Mouse (Mus musculus) small intestine, adult 2 months (tissue): ENCODE measurements around the gene Axl. TPM values are rescaled to one million over a fixed set of nuclear protein-coding genes. Genes with fewer than 3 reads are reported as not detected.

Source experiments
- H3K27ac ChIP-seq: fragments of 200-500 bp; 2 replicates; pipeline ENCODE4 v1.5.1; 2012; ENCODE audit warnings: low read depth, low read length, control low read depth, inconsistent platforms; ENCODE audit not compliant: insufficient read depth
- H3K27me3 ChIP-seq: fragments of 200-500 bp; 2 replicates; pipeline ENCODE4 v1.6.1; 2012; ENCODE audit warnings: mild to moderate bottlenecking, moderate library complexity, low read length, inconsistent platforms; ENCODE audit not compliant: control insufficient read depth, insufficient read depth
- H3K36me3 ChIP-seq: fragments of 200-500 bp; 2 replicates; pipeline ENCODE4 v1.6.1; 2012; ENCODE audit warnings: mild to moderate bottlenecking, low read length, control low read depth, inconsistent platforms; ENCODE audit not compliant: control insufficient read depth, insufficient read depth
- H3K4me1 ChIP-seq: fragments of 200-500 bp; 2 replicates; pipeline ENCODE4 v1.6.1; 2012; ENCODE audit warnings: low read length, inconsistent platforms, mixed read lengths; ENCODE audit not compliant: control insufficient read depth, insufficient read depth, insufficient read length
- H3K4me3 ChIP-seq: fragments of 200-500 bp; 2 replicates; pipeline ENCODE4 v1.5.1; 2012; ENCODE audit warnings: low read depth, mild to moderate bottlenecking, control low read depth, inconsistent platforms, low read length, moderate library complexity
- CTCF ChIP-seq: fragments of 200-500 bp; IDR thresholded peaks from 2 replicates; pipeline ENCODE4 v1.5.1; 2012; ENCODE audit warnings: low read depth, mild to moderate bottlenecking, control low read depth, inconsistent platforms, low read length, moderate library complexity, mixed read lengths; ENCODE audit not compliant: insufficient replicate concordance, insufficient read length; ENCODE audit errors: extremely low read depth
- POLR2A ChIP-seq: fragments of 200-500 bp; IDR thresholded peaks from 2 replicates; pipeline ENCODE4 v1.6.1; 2012; ENCODE audit warnings: low read depth, mild to moderate bottlenecking, control low read depth, inconsistent platforms, low read length, moderate library complexity
- WGBS: fragments of 180-500 bp; shearing (Covaris S2); methylation state at CpG from one replicate; pipeline ENCODE4 v1.1.7; 2018; 5-methylcytosine and 5-hydroxymethylcytosine counted together
- polyA plus RNA-seq: library from polyadenylated mRNA; depleted of rRNA; stranded (reverse); fragments of >200 nt; gene quantifications from 2 replicates; pipeline ENCODE4 v1.2.3, GENCODE M21; 2012

Axl gene
- polyA plus RNA-seq, 1 experiment = 14.4 TPM

GRCm38 (mm10) chr7:25718788-25719417 is 69.6 kb downstream of the Axl start, which contains the start of gene Ccdc97:
Ccdc97 (minus strand) TSS chr7:25719088.
- H3K27me3 ChIP-seq = no peaks in the 10 kb centered on the region
- H3K4me3 ChIP-seq = peak within 1 kb of the TSS; percentile 90
- H3K27ac ChIP-seq = peak within 1 kb of the TSS; percentile 93
- 3% methylated on average over 32 of the region's 32 CpGs for WGBS
- peak; percentile 84; the same call in 1 of the 2 replicates for TF ChIP-seq POLR2A
- no peak for TF ChIP-seq CTCF
- H3K4me1 ChIP-seq = peaks cover 3% of the 10 kb centered on the region; the same call in 1 of the 2 replicates
- H3K36me3 ChIP-seq = peaks cover 52% of the 10 kb centered on the region

- H3K27ac ChIP-seq = no peak overlapping the region
- H3K27me3 ChIP-seq = no peaks in the 10 kb centered on the region
- 87% methylated on average over 3 of the region's 3 CpGs for WGBS
- H3K36me3 ChIP-seq = peaks cover 52% of the 10 kb centered on the region
- H3K4me3 ChIP-seq = no peak overlapping the region
- H3K4me1 ChIP-seq = peaks cover 3% of the 10 kb centered on the region; the same call in 1 of the 2 replicates
- TF ChIP-seq CTCF (no peak), POLR2A (no peak)
Observed at GRCm38 (mm10) chr7:25717478-25717877, 71.0 kb downstream of the Axl start.

GRCm38 (mm10) chr7:25715731-25716271 is 72.7 kb downstream of the Axl start:
- Histone ChIP-seq H3K36me3 (peaks cover 45% of the 10 kb centered on the region), H3K4me3 (no peak overlapping the region), H3K4me1 (peaks cover 9% of the 10 kb centered on the region), H3K27me3 (no peaks in the 10 kb centered on the region), H3K27ac (no peak overlapping the region)
- no peak for TF ChIP-seq CTCF
- TF ChIP-seq POLR2A = no peak
- WGBS = 95% methylated on average over 22 of the region's 22 CpGs

- peaks cover 13% of the 10 kb centered on the region for H3K4me1 ChIP-seq
- peaks cover 41% of the 10 kb centered on the region for H3K36me3 ChIP-seq
- no peak overlapping the region for H3K27ac ChIP-seq
- no peaks in the 10 kb centered on the region for H3K27me3 ChIP-seq
- no peak for TF ChIP-seq POLR2A
- TF ChIP-seq CTCF = no peak
- WGBS = 88% methylated on average over 8 of the region's 8 CpGs
- H3K4me3 ChIP-seq = no peak overlapping the region
Observed at GRCm38 (mm10) chr7:25714581-25714980, 73.9 kb downstream of the Axl start.

GRCm38 (mm10) chr7:25712801-25713200 is 75.7 kb downstream of the Axl start:
- TF ChIP-seq POLR2A (no peak), CTCF (no peak)
- no peaks in the 10 kb centered on the region for H3K27me3 ChIP-seq
- 93% methylated on average over 9 of the region's 9 CpGs for WGBS

GRCm38 (mm10) chr7:25711731-25712197 is 76.7 kb downstream of the Axl start:
- Histone ChIP-seq H3K27me3 (no peaks in the 10 kb centered on the region), H3K36me3 (peaks cover 40% of the 10 kb centered on the region), H3K4me3 (no peak overlapping the region), H3K4me1 (peaks cover 12% of the 10 kb centered on the region), H3K27ac (peak overlapping the region; percentile 20; the same call in 1 of the 2 replicates)
- WGBS = 51% methylated on average over 7 of the region's 7 CpGs
- TF ChIP-seq POLR2A = no peak
- no peak for TF ChIP-seq CTCF

More at GRCm38 (mm10) chr7:25712801-25713200, 75.7 kb downstream of the Axl start:
- Histone ChIP-seq H3K27ac (no peak overlapping the region), H3K4me3 (no peak overlapping the region), H3K36me3 (peaks cover 41% of the 10 kb centered on the region), H3K4me1 (peaks cover 12% of the 10 kb centered on the region)

GRCm38 (mm10) chr7:25711165-25711564 is 77.3 kb downstream of the Axl start:
- WGBS = 72% methylated on average over 5 of the region's 5 CpGs
- H3K27me3 ChIP-seq = no peaks in the 10 kb centered on the region
- no peak overlapping the region for H3K4me3 ChIP-seq
- peaks cover 39% of the 10 kb centered on the region for H3K36me3 ChIP-seq
- TF ChIP-seq CTCF = no peak
- no peak for TF ChIP-seq POLR2A
- peak overlapping the region; percentile 20; the same call in 1 of the 2 replicates for H3K27ac ChIP-seq
- H3K4me1 ChIP-seq = peaks cover 13% of the 10 kb centered on the region
